Mouse (Mus musculus): ENCODE data around the gene Kbtbd8. TPM values are rescaled to one million over a fixed set of nuclear protein-coding genes. Genes with fewer than 3 reads are reported as not detected.

The Kbtbd8 gene
- polyA plus RNA-seq, 1 experiment from 2014 or later, result 4.2 TPM

Other genes starting within 250 kb of the Kbtbd8 start
- not detected in 2 replicates for gene Gm10234, start 204.9 kb downstream of the Kbtbd8 start, polyA plus RNA-seq (2015; fragmentation: Nextera tagmentation; extraction: Ambion mirVana)